Mouse (Mus musculus) heart, embryonic 12.5 days (tissue): ENCODE data around the gene Hnrnph2. TPM values are rescaled to one million over a fixed set of nuclear protein-coding genes. Genes with fewer than 3 reads are reported as not detected.

Experiments
- ATAC-seq: fragments of 200-750 bp; cut with Nextera tagmentation; 2 replicates; pipeline ENCODE4 v1.8.0; 2017; ENCODE audit warnings: moderate TSS enrichment, moderate library complexity; ENCODE audit not compliant: insufficient number of reproducible peaks, low FRiP score
- H3K27ac ChIP-seq: fragments of 300-500 bp; sonication (generic); 2 replicates; pipeline ENCODE4 v1.5.1; 2016; ENCODE audit warnings: mild to moderate bottlenecking, moderate library complexity; ENCODE audit not compliant: poor library complexity, severe bottlenecking
- H3K27me3 ChIP-seq: fragments of 300-500 bp; sonication (generic); replicated peaks from 2 replicates; pipeline ENCODE4 v1.6.1; 2016; ENCODE audit warnings: mild to moderate bottlenecking, moderate library complexity
- H3K36me3 ChIP-seq: fragments of 300-500 bp; sonication (generic); 2 replicates; pipeline ENCODE4 v1.6.1; 2016; ENCODE audit warnings: mild to moderate bottlenecking, moderate library complexity
- H3K4me1 ChIP-seq: fragments of 300-500 bp; sonication (generic); replicated peaks from 2 replicates; pipeline ENCODE4 v1.6.1; 2016; ENCODE audit warnings: mild to moderate bottlenecking
- H3K4me2 ChIP-seq: fragments of 300-500 bp; sonication (generic); 2 replicates; pipeline ENCODE4 v1.6.1; 2016; ENCODE audit warnings: mild to moderate bottlenecking, moderate library complexity
- H3K4me3 ChIP-seq: fragments of 300-500 bp; sonication (generic); 2 replicates; pipeline ENCODE4 v1.5.1; 2016; ENCODE audit warnings: mild to moderate bottlenecking
- H3K9ac ChIP-seq: fragments of 300-500 bp; sonication (generic); 2 replicates; pipeline ENCODE4 v1.6.1; 2016; ENCODE audit warnings: mild to moderate bottlenecking, moderate library complexity
- H3K9me3 ChIP-seq: fragments of 300-500 bp; sonication (generic); replicated peaks from 2 replicates; pipeline ENCODE4 v1.6.1; 2016; ENCODE audit warnings: mild to moderate bottlenecking, moderate library complexity
- WGBS: fragments of 180-500 bp; shearing (Covaris S2); methylation state at CpG from one replicate; pipeline ENCODE4 v1.1.7; 2016; 5-methylcytosine and 5-hydroxymethylcytosine counted together
- polyA plus RNA-seq: library from polyadenylated mRNA; unstranded; fragments of >200 nt; fragmentation: Nextera tagmentation; extraction: Ambion mirVana; gene quantifications from 2 replicates; pipeline ENCODE4 v1.2.1, GENCODE M21; 2016

Hnrnph2 gene
- polyA plus RNA-seq = 124 and 128 TPM in 2 replicates

DNA sequence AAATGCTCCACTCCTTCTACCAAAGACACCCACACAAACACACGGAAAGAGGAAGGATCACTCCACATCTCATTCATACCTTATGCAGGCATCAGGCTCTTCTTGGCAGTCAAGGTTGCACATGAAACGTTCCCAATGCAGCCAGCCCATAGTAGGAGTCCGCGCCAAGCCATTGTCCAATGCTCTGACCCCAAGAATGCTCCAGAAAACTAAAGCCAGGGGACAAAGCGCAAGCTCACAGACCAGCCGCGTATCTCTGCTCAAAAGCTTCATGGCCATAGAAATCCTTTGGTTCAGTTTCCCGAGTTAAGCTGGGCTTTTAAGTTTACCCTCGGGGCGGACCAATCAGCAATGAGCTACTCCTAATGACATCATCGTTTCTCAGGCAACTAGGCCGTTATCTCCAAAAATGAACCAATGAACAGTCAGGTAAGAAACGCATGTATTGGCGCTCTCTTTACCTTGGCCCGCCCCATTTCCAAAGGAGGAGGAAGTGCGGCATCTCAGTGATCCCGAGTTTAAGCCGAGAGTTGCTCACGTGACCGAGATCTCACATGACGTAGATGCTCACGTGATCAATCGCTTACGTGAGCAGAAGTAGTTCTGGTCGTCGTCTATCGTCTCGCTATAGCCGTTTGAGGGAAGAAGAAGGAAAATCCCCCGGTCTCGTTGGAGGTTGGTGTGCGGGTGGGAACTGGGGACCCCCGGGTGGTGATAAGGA is at the start of gene Hnrnph2, which contains the start of gene Gla:
TSS of gene Hnrnph2 (plus strand) at position 521 of the 721 bp plus-strand sequence.
TSS of gene Gla (minus strand) at position 467 of the 721 bp plus-strand sequence.
- Histone ChIP-seq H3K4me1 (peaks cover 6% of the 10 kb centered on the region; the same call in 1 of the 2 replicates), H3K4me2 (peak within 1 kb of the TSS; percentile 70), H3K4me3 (peak within 1 kb of the TSS; percentile 60), H3K9ac (peak within 1 kb of the TSS; percentile 72), H3K27me3 (no peaks in the 10 kb centered on the region), H3K27ac (peak within 1 kb of the TSS; percentile 87), H3K36me3 (no peaks in the 10 kb centered on the region), H3K9me3 (no peaks in the 10 kb centered on the region)
- 16% methylated on average over 33 of the region's 33 CpGs for WGBS
- ATAC-seq = peak; percentile 97

DNA sequence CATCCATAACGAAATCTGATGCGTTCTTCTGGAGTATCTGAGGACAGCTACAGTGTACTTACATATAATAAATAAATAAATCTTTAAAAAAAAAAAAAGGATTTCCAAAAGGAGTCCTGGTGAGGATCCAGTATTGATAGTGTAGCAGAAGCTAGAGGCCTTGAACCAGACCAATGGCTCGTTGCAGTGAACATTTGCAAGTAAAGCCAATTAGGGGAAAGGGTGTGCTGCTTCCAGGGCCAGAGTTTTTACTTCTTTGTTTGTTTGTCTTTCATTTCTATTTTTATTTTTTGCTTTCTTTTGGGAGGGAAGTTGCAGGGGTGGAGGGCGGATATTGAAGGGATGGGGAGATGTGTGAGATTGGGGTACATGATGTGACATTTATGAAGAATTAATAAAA is 47.7 kb upstream of the Hnrnph2 start:
- Histone ChIP-seq H3K4me2 (no peak overlapping the region), H3K9ac (no peak overlapping the region), H3K27ac (no peak overlapping the region), H3K4me1 (no peaks in the 10 kb centered on the region), H3K36me3 (no peaks in the 10 kb centered on the region), H3K27me3 (no peaks in the 10 kb centered on the region), H3K4me3 (no peak overlapping the region), H3K9me3 (0 out of 2 replicates have a peak, but pooled peaks cover 2% of the 10 kb centered on the region)
- 85% methylated on average over 4 of the region's 4 CpGs for WGBS
- no peak for ATAC-seq

DNA sequence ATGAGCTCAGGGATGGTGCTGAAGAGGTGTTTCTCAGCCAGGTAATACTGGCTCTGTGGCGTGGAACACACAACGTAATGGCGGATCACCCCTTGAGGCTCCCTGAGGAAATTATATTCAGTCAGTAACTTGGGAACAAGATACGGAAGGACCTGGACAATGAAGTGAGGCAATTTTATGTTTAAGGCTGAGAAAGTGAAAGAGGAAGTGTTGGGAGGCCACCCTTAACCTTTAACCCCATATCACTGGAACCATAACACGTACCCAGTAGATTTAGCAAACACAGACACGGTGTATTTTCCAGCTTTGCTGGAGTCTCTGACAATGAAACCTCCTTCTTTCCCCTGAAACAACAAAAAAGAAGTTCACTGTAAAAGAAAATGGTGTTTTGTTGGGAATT is 46.6 kb upstream of the Hnrnph2 start:
- no peaks in the 10 kb centered on the region for H3K4me1 ChIP-seq
- H3K27me3 ChIP-seq = no peaks in the 10 kb centered on the region
- H3K27ac ChIP-seq = no peak overlapping the region
- whole genome bisulfite sequencing = 70% methylated on average over 6 of the region's 6 CpGs
- ATAC-seq = no peak
- no peaks in the 10 kb centered on the region for H3K36me3 ChIP-seq
- no peak overlapping the region for H3K4me2 ChIP-seq
- no peak overlapping the region for H3K9ac ChIP-seq
- H3K9me3 ChIP-seq = 0 out of 2 replicates have a peak, but pooled peaks cover 2% of the 10 kb centered on the region
- H3K4me3 ChIP-seq = no peak overlapping the region

DNA sequence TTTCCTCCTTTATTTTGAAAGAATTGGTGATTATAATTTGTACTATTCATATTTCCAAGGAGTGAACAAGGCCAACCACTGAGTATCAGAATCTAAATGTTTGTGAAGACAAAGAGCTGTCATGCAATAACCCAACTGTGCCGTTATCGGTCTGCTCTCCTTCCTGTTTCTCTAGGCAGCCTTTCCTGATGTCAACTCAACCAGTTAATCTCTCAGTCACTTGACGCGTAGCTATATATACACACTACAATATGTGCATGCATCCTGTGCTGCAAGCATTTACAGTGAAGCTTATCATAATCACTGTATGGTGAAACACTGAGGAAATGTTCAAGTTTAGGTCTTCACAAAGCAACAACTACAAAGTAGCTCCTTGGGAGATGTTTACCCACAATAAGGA is 36.7 kb upstream of the Hnrnph2 start:
- no peaks in the 10 kb centered on the region for H3K27me3 ChIP-seq
- H3K4me3 ChIP-seq = no peak overlapping the region
- ATAC-seq = no peak
- no peak overlapping the region for H3K27ac ChIP-seq
- H3K4me2 ChIP-seq = no peak overlapping the region
- H3K36me3 ChIP-seq = no peaks in the 10 kb centered on the region
- 57% methylated on average over 4 of the region's 4 CpGs for WGBS
- H3K9ac ChIP-seq = no peak overlapping the region
- H3K4me1 ChIP-seq = no peaks in the 10 kb centered on the region
- no peaks in the 10 kb centered on the region for H3K9me3 ChIP-seq

DNA sequence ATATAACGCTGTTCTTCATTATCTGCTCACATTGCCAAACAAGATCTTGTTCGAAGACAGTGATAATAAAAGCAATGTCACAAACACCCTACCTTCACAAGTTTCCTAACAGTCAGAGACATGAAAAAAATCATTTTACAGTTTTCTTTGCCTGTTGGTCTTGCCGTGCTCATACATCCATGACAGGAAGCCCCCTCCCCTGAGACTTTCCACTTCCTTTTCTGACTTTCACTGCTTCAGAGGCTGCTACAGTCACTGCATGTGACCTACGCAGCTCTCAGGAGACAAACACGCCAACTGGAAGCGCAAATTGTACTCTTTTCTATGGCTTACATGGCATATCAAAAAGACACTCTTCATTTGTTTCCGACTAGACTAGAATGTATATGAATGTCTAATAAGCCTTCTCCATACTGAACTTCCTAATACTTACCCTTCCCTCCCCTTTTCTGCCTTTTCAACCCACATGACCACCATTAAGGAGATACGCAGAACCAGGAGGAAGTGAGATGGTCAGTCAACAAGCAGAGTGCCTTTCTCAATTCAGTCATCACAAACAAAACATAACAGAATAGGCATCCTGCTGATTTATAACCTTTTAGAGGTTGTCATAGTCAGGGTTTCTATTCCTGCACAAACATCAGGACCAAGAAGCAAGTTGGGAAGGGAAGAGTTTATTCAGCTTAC is 34.3 kb upstream of the Hnrnph2 start:
- H3K4me1 ChIP-seq = no peaks in the 10 kb centered on the region
- no peak overlapping the region for H3K27ac ChIP-seq
- no peaks in the 10 kb centered on the region for H3K36me3 ChIP-seq
- H3K9ac ChIP-seq = no peak overlapping the region
- H3K4me2 ChIP-seq = no peak overlapping the region
- H3K4me3 ChIP-seq = no peak overlapping the region
- H3K9me3 ChIP-seq = no peaks in the 10 kb centered on the region
- no peak for ATAC-seq
- WGBS = 71% methylated on average over 8 of the region's 8 CpGs
- H3K27me3 ChIP-seq = no peaks in the 10 kb centered on the region

DNA sequence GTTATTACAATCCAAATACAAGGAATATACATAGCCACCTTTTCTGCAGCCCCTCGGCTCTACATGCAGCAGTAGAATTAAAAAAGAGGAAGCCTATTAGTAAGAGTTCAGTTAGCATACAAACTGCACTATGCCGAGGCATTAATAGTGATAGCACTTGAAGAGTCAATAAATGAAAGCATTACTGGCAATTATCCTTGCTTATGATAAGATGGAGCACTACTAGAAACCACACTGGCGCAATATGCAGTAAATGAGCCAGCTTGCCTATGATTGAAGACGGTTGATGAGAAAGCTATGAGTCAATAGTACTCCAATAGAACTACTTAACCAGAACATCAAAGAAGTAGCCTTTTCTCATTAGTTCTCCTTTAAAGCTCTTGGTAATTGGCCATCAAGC is 23.1 kb upstream of the Hnrnph2 start:
- H3K4me2 ChIP-seq = no peak overlapping the region
- no peaks in the 10 kb centered on the region for H3K27me3 ChIP-seq
- H3K4me1 ChIP-seq = no peaks in the 10 kb centered on the region
- no peak overlapping the region for H3K9ac ChIP-seq
- 82% methylated on average over 4 of the region's 4 CpGs for WGBS
- H3K27ac ChIP-seq = no peak overlapping the region
- no peaks in the 10 kb centered on the region for H3K9me3 ChIP-seq
- no peaks in the 10 kb centered on the region for H3K36me3 ChIP-seq
- H3K4me3 ChIP-seq = no peak overlapping the region
- ATAC-seq = no peak

DNA sequence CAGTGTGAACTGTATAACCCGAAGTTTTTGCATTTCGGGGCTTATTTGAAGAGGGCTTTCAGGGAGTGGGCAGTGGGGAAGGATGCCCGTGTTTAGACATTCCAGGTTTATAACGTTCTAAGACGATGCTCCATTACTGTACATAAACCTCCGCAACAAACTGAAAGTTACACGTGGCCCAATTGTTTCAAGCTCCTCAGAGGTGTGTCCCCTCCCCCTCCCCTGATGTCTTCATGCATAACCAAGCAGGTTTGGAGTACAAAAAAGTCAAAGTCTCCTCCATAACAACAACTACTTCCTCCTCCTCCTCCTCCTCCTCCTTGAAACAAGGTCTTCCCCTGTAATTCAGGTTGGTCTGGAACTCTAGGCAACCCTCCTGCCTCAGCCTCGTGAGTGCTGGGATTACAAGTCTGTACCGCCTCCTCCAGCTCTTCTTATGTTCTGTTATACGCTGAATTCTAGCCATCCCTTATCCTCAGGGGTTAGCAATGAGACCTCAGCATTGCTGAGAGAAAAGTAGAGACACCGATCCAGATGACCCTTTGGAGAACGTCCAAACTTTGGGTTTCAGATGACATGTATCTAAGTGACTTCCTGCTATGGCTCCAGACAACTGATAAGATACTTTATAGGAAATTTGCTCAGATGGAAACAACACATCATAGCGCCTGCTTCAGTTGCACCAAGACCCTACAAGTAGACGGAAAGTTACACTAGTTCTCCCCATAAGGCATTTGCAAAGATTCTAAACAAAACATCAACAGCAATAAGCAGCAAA is 20.3 kb upstream of the Hnrnph2 start:
- no peak for ATAC-seq
- H3K36me3 ChIP-seq = no peaks in the 10 kb centered on the region
- no peaks in the 10 kb centered on the region for H3K4me1 ChIP-seq
- H3K4me2 ChIP-seq = no peak overlapping the region
- H3K27ac ChIP-seq = no peak overlapping the region
- WGBS = 72% methylated on average over 14 of the region's 14 CpGs
- no peaks in the 10 kb centered on the region for H3K27me3 ChIP-seq
- no peaks in the 10 kb centered on the region for H3K9me3 ChIP-seq
- H3K9ac ChIP-seq = no peak overlapping the region
- H3K4me3 ChIP-seq = no peak overlapping the region

DNA sequence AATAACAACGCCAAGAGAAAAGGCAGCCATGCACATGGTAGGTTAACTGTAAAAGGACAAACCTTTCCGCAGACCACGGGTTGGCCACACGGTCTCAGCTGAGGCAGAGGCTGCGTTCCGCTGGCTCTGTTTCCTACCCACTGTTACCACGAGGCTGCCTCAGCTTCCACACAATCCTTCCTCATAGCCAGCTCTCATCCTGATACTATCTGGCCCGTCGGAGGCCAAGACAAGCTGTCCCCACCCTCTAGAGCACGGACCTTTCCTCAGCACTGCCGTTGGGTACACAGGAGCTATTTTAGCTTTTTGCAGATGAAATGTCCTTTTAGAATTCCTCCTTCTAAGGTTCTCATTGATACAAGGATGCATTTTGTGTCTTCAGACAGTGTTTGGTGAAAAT is 18.7 kb upstream of the Hnrnph2 start:
- no peaks in the 10 kb centered on the region for H3K9me3 ChIP-seq
- no peak overlapping the region for H3K4me2 ChIP-seq
- H3K4me1 ChIP-seq = no peaks in the 10 kb centered on the region
- no peak for ATAC-seq
- no peak overlapping the region for H3K9ac ChIP-seq
- WGBS = 73% methylated on average over 11 of the region's 11 CpGs
- no peaks in the 10 kb centered on the region for H3K27me3 ChIP-seq
- no peaks in the 10 kb centered on the region for H3K36me3 ChIP-seq
- H3K27ac ChIP-seq = no peak overlapping the region
- H3K4me3 ChIP-seq = no peak overlapping the region

DNA sequence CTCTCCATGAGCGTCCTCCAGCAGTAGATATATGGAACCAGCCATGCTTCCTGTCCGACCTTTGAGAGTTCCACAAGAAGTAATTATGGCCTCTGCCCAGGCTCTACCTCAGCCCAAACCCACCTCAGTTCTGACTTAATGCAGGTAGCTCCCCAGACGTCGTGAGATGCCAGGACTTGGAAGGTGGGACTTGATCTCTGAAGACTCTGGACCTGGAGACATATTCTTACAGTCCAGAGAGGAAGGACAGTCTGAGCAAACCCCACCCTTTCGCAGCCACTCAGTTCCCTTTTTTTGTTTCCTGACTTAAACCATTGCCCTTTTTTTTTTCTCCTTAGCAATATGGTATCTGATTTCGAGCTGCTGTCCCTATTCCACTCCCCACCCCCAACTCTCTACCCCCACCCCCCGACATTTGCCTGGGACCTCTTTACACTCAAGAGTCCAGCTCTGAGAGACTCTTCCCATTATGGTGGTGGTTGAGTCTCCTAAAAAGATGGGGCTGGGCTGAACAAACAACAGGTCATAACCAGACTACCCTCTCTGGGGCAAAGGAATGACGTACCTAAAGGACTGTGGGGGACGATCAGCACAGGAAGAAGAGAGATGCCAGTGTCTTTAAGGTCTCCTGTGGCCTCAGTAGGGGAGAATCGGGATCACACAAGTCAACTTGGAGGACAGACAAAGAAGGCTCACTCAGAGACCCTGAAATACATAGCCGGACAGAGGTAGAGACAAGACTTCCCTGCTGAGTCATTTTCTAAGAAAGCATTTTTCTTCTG is 17.9 kb upstream of the Hnrnph2 start, which contains the start of gene Btk:
TSS of gene Btk (minus strand) at position 683 of the 782 bp plus-strand sequence.
- Histone ChIP-seq H3K9me3 (no peaks in the 10 kb centered on the region), H3K27me3 (no peaks in the 10 kb centered on the region), H3K4me3 (no peak within 1 kb of the TSS), H3K9ac (no peak within 1 kb of the TSS), H3K4me2 (no peak within 1 kb of the TSS), H3K27ac (no peak within 1 kb of the TSS), H3K36me3 (peaks cover 1% of the 10 kb centered on the region; the same call in 1 of the 2 replicates), H3K4me1 (no peaks in the 10 kb centered on the region)
- ATAC-seq = no peak
- WGBS = 69% methylated on average over 11 of the region's 11 CpGs

DNA sequence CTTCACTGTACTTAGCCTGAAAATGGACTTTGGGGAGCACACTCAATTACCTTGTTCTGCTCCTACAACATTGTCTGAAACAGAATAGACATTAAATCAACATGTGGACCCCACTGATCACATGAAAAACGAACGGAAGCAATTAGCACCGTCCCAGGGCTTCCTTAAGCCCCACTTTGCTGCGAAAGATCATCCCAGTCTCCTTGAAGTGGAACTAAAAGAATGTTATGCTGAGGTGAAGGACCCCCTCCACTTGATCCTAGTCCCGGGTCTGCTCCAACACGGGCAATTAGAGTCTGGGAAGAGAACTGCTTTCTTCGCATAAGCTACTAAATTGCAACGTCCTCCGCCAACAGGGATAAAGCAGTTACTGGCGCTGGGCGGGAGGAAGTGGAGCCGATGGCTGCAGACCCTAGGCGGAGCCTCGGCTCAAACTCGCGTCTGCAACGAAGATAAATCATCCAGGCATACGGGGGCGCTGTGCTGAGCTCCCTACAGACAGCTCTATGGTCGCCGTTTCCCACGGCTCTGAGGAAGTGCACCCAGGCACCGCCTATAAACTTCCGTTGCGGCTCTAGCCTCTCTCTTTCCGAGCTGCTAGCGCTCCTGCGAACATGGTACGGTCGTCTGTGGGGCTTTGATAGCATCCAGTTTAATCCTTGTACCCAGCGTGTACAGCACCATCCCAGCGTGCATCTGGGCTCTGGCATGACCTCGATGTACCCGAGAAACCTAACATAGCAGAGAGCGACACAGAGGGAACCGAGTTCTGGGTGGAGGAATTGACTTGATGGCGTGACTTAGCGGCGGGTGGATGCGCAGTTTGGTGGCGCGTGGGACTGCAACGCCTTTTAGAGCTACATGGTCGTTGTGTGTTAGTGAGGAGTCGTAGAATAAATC is 15.6 kb upstream of the Hnrnph2 start, which contains the start of gene Rpl36a:
TSS of gene Rpl36a (plus strand) at position 552 of the 900 bp plus-strand sequence.
- peak; percentile 95 for ATAC-seq
- H3K4me2 ChIP-seq = peak within 1 kb of the TSS; percentile 74
- peak within 1 kb of the TSS; percentile 64 for H3K4me3 ChIP-seq
- no peaks in the 10 kb centered on the region for H3K27me3 ChIP-seq
- H3K36me3 ChIP-seq = peaks cover 13% of the 10 kb centered on the region
- H3K27ac ChIP-seq = peak within 1 kb of the TSS; percentile 89
- WGBS = 16% methylated on average over 45 of the region's 45 CpGs
- H3K4me1 ChIP-seq = no peaks in the 10 kb centered on the region
- H3K9ac ChIP-seq = peak within 1 kb of the TSS; percentile 86
- H3K9me3 ChIP-seq = no peaks in the 10 kb centered on the region
